Mouse (Mus musculus) left cerebral cortex, adult 2 months (tissue): Measurements from ENCODE around the gene Synm. TPM values are rescaled to one million over a fixed set of nuclear protein-coding genes. Genes with fewer than 3 reads are reported as not detected.

Source experiments
- DNase-seq, 2 experiments: peaks; one replicate each; pipeline ENCODE4 v3.0.0; 2021 to 2022; ENCODE audit warnings: low spot score in 2 of 2, mixed read lengths in 1 of 2; ENCODE audit errors: extremely low spot score in 1 of 2
- H3K27ac ChIP-seq: fragments of 200-600 bp; 2 replicates; pipeline ENCODE4 v1.8.1; 2022
- H3K4me3 ChIP-seq: fragments of 200-600 bp; 2 replicates; pipeline ENCODE4 v1.8.1; 2022
- CTCF ChIP-seq: fragments of 200-600 bp; IDR thresholded peaks from 2 replicates; pipeline ENCODE4 v1.8.1; 2022; ENCODE audit warnings: antibody characterized with exemption, mild to moderate bottlenecking, moderate library complexity
- intact Hi-C: fragments of 180-260 bp; cut with DNase I; formaldehyde crosslinking; loops from one replicate; pipeline ENCODE4 v1.15.1; 2025
- total RNA-seq, 2 experiments: library from RNA; stranded (reverse); gene quantifications; 2 replicates each; pipeline ENCODE4 v1.2.3; 2021

The Synm gene
- total RNA-seq, 2 experiments from 2014 or later = 16.0 to 19.2 TPM

DNA sequence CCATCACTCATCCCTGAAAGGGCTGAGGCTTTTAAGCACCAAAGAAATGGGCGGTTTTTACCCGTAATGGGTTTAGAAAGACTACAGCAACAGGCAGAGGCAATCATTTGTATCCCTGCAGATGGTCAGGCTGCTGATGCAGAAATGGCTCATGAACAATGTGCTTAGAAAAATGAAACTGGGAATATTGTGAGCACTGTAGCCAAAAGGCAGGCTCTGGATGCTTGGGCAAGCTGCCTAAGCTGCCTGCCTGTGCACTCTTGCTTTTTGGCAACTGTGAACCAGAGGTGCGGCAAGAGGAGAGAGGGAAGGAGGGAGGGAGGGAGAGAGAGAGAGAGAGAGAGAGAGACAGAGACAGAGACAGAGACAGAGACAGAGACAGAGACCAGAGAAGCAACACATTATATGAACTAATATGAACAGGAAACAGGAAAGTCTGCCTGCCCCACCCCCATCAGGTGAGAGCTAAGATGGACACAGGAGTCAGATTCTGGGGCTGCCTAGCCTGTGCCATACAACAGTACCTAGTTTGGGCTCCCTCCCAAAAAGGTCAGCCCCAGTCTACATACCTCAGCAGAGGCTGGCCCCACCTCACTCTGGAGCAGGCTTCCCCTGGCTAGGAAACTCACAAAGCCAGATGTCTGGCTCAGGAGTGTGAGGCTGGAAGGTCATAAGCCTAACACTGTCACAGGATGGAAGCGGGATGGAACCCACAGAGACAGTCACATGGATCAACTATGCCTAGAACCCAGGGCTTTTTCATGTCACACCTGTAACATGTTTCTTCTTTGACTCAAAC, 9.9 kb downstream of the Synm start:
- no peak overlapping the region for H3K27ac ChIP-seq
- no peak overlapping the region for H3K4me3 ChIP-seq
- TF ChIP-seq CTCF = no peak
- no peak for DNase-seq
- intact Hi-C loops = loop anchor here (10.0 kb wide), 1 partner anchor 515 kb away; no protein-coding TSS in a partner anchor

DNA sequence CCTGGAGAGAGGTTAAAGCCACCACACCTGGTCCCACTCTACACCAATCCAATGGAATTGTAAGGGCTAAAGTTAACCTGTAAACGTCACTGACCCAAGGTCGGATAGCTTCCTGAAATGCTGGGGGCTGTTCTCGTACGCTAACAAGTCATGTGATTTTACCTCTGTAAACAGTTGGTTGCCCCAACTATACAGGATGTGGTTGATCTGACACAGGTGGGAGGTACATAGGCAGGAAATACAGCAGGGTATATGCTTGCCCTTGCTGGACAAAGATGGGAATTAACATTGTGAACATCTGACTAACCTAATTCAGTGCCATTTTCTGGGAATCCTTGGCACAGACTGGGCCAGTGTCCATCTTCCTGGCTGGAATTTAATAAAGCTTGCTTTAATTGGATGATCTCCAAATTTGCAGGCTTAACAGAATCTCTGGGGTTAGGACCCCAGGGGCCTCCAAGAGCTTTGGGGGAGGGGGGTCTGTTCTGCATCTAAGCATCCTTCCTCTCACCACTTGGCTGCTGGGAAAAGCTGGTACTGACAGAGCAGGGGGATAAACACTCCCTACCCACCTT, 11.7 kb downstream of the Synm start:
- Histone ChIP-seq H3K27ac (no peak overlapping the region), H3K4me3 (no peak overlapping the region)
- DNase-seq = no peak
- intact Hi-C loops = no loop called here
- TF ChIP-seq CTCF = no peak

DNA sequence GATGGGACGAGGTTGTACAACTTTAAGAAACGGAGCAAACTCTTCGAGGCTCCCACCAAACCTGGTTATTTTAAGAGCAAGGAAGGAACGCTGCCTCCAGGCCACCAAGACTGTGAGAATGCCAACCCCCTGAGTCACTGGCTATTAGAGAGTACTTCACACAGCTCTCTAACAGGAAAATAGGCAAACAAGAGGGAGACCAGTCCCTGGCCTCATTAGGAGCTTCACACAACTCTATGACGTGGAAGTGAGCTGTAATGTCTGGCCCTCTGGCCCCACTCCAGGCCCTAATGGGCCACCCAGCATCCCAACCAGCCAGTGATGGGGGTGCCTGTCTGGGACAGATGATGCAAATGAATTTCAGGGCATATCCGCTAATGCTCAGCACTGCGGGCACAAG, 17.8 kb downstream of the Synm start:
- TF ChIP-seq CTCF = no peak
- H3K4me3 ChIP-seq = no peak overlapping the region
- no peak for DNase-seq
- intact Hi-C loops = no loop called here
- no peak overlapping the region for H3K27ac ChIP-seq

- Histone ChIP-seq H3K27ac (no peak overlapping the region), H3K4me3 (no peak overlapping the region)
- no peak for DNase-seq
- no peak for TF ChIP-seq CTCF
- intact Hi-C loops = no loop called here
Measured at GRCm38 (mm10) chr7:67740796-67741195, 18.7 kb downstream of the Synm start.

- DNase-seq = no peak
- no peak overlapping the region for H3K4me3 ChIP-seq
- H3K27ac ChIP-seq = 0 out of 2 replicates have a peak overlapping the region, but pooled peaks have one; percentile 36
- no peak for TF ChIP-seq CTCF
- intact Hi-C loops = no loop called here
Measured at GRCm38 (mm10) chr7:67740382-67740781, 19.2 kb downstream of the Synm start.

- H3K27ac ChIP-seq = no peak overlapping the region
- TF ChIP-seq CTCF = no peak
- no peak for DNase-seq
- no peak overlapping the region for H3K4me3 ChIP-seq
- intact Hi-C loops = no loop called here
Measured at GRCm38 (mm10) chr7:67732276-67732675, 27.3 kb downstream of the Synm start.

GRCm38 (mm10) chr7:67730431-67731110, 29.0 kb downstream of the Synm start:
- no peak for DNase-seq
- intact Hi-C loops = no loop called here
- H3K27ac ChIP-seq = no peak overlapping the region

GRCm38 (mm10) chr7:67728809-67729208, 30.7 kb downstream of the Synm start:
- Histone ChIP-seq H3K27ac (no peak overlapping the region), H3K4me3 (no peak overlapping the region)
- no peak for TF ChIP-seq CTCF
- intact Hi-C loops = no loop called here
- DNase-seq = no peak

More at GRCm38 (mm10) chr7:67730431-67731110, 29.0 kb downstream of the Synm start:
- TF ChIP-seq CTCF = no peak
- no peak overlapping the region for H3K4me3 ChIP-seq

- intact Hi-C loops = no loop called here
- H3K27ac ChIP-seq = no peak overlapping the region
- no peak for DNase-seq
- no peak overlapping the region for H3K4me3 ChIP-seq
- no peak for TF ChIP-seq CTCF
Measured at GRCm38 (mm10) chr7:67728203-67728602, 31.3 kb downstream of the Synm start.

DNA sequence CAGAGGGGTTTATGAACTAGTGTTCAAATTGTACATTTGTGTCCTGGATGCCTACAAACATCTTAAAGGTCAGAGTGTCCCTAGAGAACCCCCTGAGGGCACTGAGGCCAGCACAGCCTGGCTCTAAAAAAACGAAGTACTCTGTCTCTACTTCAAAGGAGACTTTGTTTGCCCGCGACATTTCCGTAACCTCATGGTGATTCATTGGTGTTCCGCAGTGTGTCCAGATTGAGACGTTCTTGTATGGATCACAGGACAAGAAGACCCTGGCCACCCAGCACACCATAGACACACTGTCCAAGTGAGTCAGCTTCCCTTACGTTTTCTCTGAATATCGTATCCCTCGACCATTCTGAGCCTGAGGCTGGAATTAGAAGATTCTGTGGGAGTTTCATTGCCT, 34.5 kb downstream of the Synm start:
- TF ChIP-seq CTCF = no peak
- intact Hi-C loops = no loop called here
- no peak for DNase-seq
- Histone ChIP-seq H3K4me3 (no peak overlapping the region), H3K27ac (no peak overlapping the region)

DNA sequence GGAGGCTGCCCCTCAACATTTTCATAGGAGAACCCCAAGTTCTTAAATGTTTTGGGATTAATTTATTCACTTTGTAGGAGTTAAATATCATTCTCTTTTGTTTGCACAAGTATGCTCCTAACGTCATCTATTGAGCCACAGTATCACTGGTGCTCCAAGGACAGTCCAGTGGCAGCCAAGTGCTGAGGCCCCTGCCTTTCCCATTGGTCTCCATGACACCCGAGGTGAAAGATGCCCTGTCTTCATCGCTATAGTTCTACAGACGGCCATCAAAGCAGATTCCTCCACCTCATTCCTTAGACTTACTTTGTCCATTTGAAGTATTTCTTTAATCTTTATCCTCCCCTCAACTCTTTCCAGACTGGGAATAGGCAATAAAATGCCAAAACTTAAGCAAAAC, 35.0 kb downstream of the Synm start:
- no peak for DNase-seq
- Histone ChIP-seq H3K4me3 (no peak overlapping the region), H3K27ac (no peak overlapping the region)
- no peak for TF ChIP-seq CTCF
- intact Hi-C loops = no loop called here

DNA sequence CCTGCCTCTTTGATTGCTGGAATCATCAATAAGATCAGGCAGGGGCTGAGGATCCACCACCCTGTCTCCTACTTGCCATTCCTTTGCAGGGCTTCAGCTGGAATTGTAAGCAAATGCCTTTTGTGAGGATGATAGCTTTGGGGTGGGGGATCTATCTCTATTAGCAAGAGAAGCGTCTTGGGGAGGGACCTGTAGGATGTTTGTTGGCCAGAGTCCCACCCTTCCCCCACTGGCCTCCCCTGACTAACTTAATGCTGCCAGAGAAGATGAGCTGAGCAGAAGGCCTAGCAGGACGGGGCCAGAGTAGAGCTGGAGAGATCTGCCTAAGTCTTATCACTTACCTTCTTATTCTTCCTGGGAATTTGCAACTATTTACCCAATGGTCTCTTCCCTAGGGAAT, 37.4 kb downstream of the Synm start:
- H3K27ac ChIP-seq = no peak overlapping the region
- DNase-seq = no peak
- TF ChIP-seq CTCF = no peak
- no peak overlapping the region for H3K4me3 ChIP-seq
- intact Hi-C loops = no loop called here

DNA sequence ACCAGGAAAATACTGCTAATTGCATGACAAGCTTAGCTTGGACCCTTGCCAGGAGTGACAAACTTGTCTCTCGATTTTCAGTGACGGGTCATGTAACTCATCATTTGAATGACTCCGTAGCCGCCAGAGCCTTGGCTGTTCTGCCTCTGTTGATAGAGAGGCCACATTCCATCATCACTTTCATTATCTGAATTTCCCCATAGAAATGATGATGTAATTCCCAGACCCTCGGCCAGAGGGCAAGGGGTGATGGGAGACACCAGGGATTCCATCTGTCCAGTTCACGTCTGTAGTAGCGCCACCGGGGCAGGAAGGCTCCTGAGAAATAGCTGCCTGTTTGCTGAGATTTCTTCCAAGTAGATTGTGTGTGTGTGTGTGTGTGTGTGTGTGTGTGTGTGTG, 40.7 kb downstream of the Synm start:
- DNase-seq = no peak
- Histone ChIP-seq H3K4me3 (no peak overlapping the region), H3K27ac (no peak overlapping the region)
- TF ChIP-seq CTCF = no peak
- intact Hi-C loops = no loop called here
